Mouse (Mus musculus) retina, adult 2 months (tissue): ENCODE data around the gene Oxsr1.

Experiments used
- DNase-seq: peaks from one replicate; pipeline ENCODE4 v3.0.0-alpha.2; 2012; ENCODE audit warnings: low read depth, low spot score

The Oxsr1 gene

DNA sequence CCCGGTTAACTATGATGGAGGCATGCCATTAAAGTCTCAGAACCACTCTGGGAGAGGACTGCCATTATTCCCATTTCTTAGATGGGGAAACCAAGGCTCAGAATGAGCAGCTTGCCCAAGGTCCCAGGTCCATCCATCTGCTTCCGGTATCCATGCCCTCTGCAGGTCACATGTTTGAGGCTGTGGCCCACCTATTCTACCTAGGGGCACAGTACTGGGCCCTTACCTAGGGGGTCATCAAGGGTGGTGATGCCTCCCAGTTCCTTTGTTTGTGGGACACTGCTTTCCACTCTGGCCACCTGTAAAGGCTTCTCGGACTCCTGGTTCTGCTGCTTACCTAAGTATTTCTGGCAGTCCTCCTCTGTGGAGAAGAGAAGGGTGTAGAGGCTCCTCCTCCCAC lies 16.1 kb upstream of the Oxsr1 start:
- no peak for DNase-seq

DNA sequence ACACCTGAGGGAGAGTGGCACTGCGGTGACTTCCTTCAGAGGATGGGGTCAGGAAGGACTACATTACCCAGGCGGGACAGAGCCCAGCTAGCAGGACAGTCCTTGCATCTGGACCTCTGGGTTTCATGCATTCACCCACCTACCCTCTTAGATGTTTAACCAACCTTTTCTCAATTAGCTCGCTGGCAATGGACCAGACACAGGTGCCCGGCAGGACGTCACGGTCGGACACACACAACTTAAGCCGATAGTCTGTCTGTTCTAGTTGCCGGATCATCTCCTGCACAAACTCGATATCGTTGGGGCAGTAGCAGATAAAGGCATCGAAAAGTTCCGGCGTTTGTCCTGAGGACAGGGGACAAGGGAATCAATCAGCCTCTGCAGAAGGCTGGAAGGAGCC lies 15.6 kb upstream of the Oxsr1 start:
- no peak for DNase-seq

DNA sequence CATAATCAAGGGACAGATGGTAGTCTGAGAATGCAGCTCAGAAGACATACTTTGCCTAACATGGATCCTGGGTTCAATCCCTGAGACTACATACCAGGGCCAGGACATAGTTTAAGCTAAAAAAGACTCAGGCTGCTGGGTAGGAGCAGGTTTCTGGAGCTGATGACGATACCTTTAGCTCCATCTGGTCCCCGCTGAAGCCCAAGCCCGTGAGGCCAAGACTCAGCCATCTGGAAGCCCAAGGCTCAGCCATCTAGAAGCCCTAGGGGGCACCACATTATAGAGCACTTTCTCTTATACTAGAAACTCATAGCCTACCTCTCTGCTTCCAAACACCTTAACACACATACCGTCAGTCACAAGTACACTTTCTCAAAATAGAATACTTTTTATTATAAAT lies 13.3 kb upstream of the Oxsr1 start:
- no peak for DNase-seq

DNA sequence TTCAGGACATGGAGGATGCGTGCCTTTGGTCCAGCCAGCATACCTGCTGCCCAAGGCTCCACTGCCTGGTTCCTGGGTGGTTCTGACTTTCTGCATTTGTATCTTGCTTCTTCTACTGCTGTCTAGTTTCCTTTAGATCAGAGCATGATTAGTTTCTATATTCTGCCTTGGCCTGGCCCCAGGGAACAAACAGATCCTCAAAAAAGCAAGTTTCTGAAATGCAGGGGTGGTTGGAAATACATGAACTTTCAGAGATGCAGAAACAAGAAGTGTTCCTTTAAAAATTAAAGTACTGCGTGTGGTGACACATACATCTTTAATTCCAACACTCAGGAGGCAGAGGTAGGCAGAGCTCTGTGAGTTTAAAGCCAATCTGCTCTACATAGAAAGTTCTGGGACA lies 12.6 kb upstream of the Oxsr1 start:
- DNase-seq, result no peak

- no peak for DNase-seq
Measured at GRCm38 (mm10) chr9:119334324-119334723, 12.1 kb upstream of the Oxsr1 start.

GRCm38 (mm10) chr9:119330186-119330963 lies 8.1 kb upstream of the Oxsr1 start:
- DNase-seq, result no peak

DNA sequence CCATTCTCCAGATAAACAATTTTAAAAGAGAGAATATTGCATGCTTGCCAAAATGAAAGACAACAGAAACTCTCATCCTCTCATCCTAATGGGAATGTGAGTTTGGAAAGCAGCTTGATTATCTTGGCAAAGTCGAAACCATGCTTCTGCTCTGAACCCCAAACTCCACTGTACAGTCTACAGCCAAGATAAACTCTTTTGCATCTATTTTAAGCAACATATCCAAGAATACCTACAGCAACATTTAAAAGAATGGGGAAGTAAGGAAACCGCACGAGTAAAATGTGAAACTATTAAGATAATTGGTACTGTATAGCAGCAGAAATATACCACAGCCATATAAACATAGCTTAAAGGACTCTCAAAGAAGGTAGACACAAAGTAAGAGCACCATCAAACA lies 6.3 kb upstream of the Oxsr1 start:
- no peak for DNase-seq

DNA sequence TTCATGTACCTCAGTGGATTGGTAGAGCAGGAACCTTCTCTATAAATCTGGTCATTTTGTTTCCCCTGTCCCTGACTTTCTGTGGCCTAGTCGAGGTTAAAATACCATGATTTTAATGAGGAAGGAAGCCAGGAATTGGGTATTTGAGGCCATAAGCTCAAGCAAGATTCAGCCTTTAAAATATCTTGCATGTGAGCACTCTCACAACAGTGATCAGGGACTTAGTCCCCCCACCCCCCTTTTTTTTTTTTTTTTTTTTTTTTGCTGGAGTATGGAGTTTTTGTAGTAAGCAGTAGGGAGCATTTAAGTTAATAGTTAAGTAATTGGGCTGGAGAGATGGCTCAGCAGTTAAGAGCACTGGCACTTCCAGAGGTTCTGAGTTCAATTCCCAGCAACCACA lies 1.9 kb upstream of the Oxsr1 start:
- DNase-seq, result no peak

- no peak for DNase-seq
Measured at GRCm38 (mm10) chr9:119323260-119323645, 1.0 kb upstream of the Oxsr1 start.

DNA sequence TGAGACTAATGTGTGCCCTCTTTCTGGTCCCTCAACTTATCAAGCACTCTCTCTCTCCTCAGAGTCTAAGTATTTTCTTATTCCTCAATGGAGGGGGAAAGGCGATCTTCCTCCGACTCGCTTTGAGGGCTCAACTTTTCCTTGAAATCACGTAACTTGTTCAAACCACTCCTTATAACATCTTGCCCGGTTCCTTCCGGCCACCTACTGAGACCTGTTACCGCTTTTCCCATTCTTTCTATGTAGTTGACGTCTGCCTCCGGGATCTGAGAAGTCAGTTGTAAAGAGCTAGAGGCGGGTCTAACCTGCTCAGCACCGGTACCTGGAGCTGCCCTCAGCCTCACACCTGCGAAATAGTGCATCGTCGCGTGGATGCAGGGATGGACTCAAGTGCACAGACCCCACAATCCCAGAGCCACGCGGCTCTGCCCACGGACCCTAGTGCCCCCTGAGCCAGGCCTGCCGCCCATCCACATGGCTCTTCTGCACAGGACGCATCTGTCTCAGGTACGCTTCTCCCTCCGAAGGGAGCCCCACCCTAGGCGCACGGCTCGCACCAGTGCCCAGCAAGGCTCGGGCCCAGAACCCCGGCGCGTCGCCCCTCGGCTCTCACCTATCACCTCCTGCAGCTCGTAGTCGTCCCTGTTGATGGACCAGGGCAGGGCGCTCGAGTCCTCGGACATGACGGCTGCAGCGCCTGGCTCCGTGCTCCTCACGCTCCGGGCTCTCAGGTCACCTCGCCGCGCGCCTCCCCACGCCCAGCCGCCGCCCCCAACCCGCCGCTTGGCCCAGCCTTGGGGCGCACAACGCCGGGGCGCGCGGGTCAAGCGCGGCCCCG lies 616 bp downstream of the Oxsr1 start:
- DNase-seq, result no peak

- no peak for DNase-seq
Measured at GRCm38 (mm10) chr9:119320946-119321345, 1.3 kb downstream of the Oxsr1 start.

DNA sequence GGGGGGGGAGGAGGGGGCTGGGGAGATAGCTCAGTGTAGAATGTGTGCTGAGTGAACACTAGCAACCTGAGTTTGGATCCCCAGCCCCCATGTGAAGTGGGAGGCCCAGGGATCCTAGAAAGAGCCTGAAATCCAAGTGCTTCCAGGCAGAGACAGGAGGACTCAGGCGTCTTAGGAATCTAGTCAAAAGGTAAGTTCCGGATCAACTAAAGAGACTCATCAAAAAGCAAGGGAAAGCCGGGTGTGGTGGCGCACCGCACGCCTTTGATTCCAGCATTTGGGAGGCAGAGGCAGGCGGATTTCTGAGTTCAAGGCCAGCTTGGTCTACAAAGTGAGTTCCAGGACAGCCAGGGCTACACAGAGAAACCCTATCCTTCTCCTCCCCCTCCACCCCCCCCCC lies 1.8 kb downstream of the Oxsr1 start:
- DNase-seq, result no peak

- DNase-seq, result no peak
Measured at GRCm38 (mm10) chr9:119318891-119319290, 3.3 kb downstream of the Oxsr1 start.

GRCm38 (mm10) chr9:119313096-119313495 lies 9.1 kb downstream of the Oxsr1 start:
- no peak for DNase-seq

GRCm38 (mm10) chr9:119309067-119309466 lies 13.2 kb downstream of the Oxsr1 start:
- no peak for DNase-seq

GRCm38 (mm10) chr9:119305863-119306262 lies 16.4 kb downstream of the Oxsr1 start:
- DNase-seq, result no peak

DNA sequence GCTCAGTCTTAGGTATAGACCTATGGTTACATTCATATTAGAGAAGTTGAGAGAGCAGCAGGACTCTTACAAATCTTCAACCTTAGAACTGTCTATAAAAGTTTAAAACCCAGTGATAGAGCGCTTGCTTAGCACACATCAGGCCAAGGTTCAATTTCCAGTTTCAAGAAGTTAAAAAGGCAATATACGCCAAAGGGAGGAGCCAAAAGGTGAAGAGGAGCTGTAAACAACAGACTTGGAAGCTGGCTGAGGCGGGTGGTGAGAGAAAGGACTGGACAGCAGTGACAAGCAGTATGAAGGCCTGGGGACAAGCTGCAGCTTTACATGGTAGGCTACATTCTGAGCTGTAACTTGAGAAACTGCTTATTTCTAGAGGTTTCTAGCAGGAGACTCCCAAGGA lies 23.7 kb downstream of the Oxsr1 start:
- DNase-seq, result no peak

GRCm38 (mm10) chr9:119297696-119298095 lies 24.5 kb downstream of the Oxsr1 start:
- DNase-seq, result no peak

DNA sequence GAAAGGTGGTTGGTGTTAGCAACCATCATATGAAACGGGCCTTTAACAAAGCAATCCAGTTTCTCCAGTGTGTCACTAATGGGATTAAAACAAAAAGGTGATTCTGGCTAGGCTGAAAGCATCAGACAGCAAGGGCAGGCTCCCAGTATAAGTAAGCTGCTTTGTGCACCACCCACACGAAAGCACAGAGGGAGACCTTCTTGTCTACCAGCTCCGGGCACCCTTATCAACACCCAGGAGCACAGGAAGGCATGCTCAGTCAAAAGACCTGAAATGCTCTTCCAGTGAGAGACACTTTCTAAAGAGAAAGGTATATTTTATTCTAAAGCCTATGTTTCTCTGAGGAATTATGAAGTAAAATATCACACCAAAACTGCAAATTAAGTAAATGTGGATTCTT lies 31.4 kb downstream of the Oxsr1 start:
- no peak for DNase-seq

GRCm38 (mm10) chr9:119280894-119281682 lies 41.1 kb downstream of the Oxsr1 start:
- DNase-seq, result no peak

GRCm38 (mm10) chr9:119278031-119278430 lies 44.2 kb downstream of the Oxsr1 start:
- DNase-seq, result no peak

- DNase-seq, result no peak
Measured at GRCm38 (mm10) chr9:119276321-119276720, 45.9 kb downstream of the Oxsr1 start.
